8 mouse cellular contexts compared by ENCODE assay signal in genomic region chr4:155780895-155781294, GRCm38 (mm10). TPM values are rescaled to one million over a fixed set of nuclear protein-coding genes. Genes with fewer than 3 reads are reported as not detected.
A peak's percentile ranks its signal among the peaks of the same experiment; 100 is the strongest.
DNase-seq lines count a peak whose midpoint lies in the region; ATAC-seq lines count a peak whose summit lies in the region.

No protein-coding gene starts in this region.

- WGBS in midbrain, embryonic 10.5 days = 37% methylated on average over 6 of the region's 6 CpGs
- WGBS in midbrain, embryonic 15.5 days = 31% methylated on average over 6 of the region's 6 CpGs

- H3K4me3 ChIP-seq in midbrain, embryonic 10.5 days = no peak overlapping the region
- no peak overlapping the region for H3K4me3 ChIP-seq in midbrain, embryonic 15.5 days

- H3K27me3 ChIP-seq in midbrain, embryonic 10.5 days (ENCODE audit: low read depth, poor library complexity, severe bottlenecking) = peaks cover 14% of the 10 kb centered on the region
- H3K27me3 ChIP-seq in midbrain, embryonic 15.5 days (replicated peaks) = no peaks in the 10 kb centered on the region

- peak; percentile 44 for DNase-seq in midbrain, embryonic 10.5 days (ENCODE audit: low spot score)
- DNase-seq in forelimb bud, embryonic 11.5 days (ENCODE audit: low read depth, low spot score) = peak; percentile 45
- peak; percentile 74 for DNase-seq in heart, postnatal 4 days
- DNase-seq in lung, postnatal 10 days = peak; percentile 73
- no peak for DNase-seq in cerebellum, postnatal 14 days

- no peak overlapping the region for H3K9ac ChIP-seq in midbrain, embryonic 15.5 days

- no peaks in the 10 kb centered on the region for H3K36me3 ChIP-seq in midbrain, embryonic 10.5 days
- no peaks in the 10 kb centered on the region for H3K36me3 ChIP-seq in midbrain, embryonic 15.5 days (replicated peaks)

- no peaks in the 10 kb centered on the region for H3K9me3 ChIP-seq in midbrain, embryonic 10.5 days (replicated peaks)
- H3K9me3 ChIP-seq in midbrain, embryonic 15.5 days = no peaks in the 10 kb centered on the region

- ATAC-seq in midbrain, embryonic 15.5 days (replicated peaks) = no peak
- no peak for ATAC-seq in megakaryocyte progenitor cell, adult 5-6 weeks (replicated peaks; ENCODE audit: poor library complexity)
- ATAC-seq in activated CD4-positive, CD25-positive, alpha-beta regulatory T cell, adult 4 months = no peak

- H3K27ac ChIP-seq in midbrain, embryonic 10.5 days (replicated peaks) = no peak overlapping the region
- H3K27ac ChIP-seq in midbrain, embryonic 15.5 days = no peak overlapping the region

- H3K4me2 ChIP-seq in midbrain, embryonic 15.5 days = no peak overlapping the region

- H3K4me1 ChIP-seq in midbrain, embryonic 10.5 days = peaks cover 51% of the 10 kb centered on the region
- peaks cover 17% of the 10 kb centered on the region for H3K4me1 ChIP-seq in midbrain, embryonic 15.5 days

RNA-seq across cellular contexts. Expression of gene Tmem88b, which starts 4.8 kb away (rescaled TPM):
- 0.31 and 0.45 TPM in 2 replicates for polyA plus RNA-seq in midbrain, embryonic 10.5 days (2016; fragmentation: Nextera tagmentation; extraction: Ambion mirVana)
- 0.93 and 1.2 TPM in 2 replicates for polyA plus RNA-seq in midbrain, embryonic 15.5 days (2015; fragmentation: Nextera tagmentation; extraction: Ambion mirVana)
- 1 to 10 TPM; 4.6 to 4.9 TPM for total RNA-seq in heart, postnatal 4 days (2021)
- not detected in 2 replicates for total RNA-seq in megakaryocyte progenitor cell, adult 5-6 weeks (2015)
- not detected in 2 replicates for total RNA-seq in megakaryocyte progenitor cell, adult 5-6 weeks (2017)
- under 1 TPM in 1 of 2 experiments, not detected in 1; 0.16 TPM for polyA plus RNA-seq in activated CD4-positive, CD25-positive, alpha-beta regulatory T cell, adult 4 months (2017; shearing (Covaris generic))

RNA-seq across cellular contexts. Expression of gene Vwa1, which starts 6.4 kb away (rescaled TPM):
- polyA plus RNA-seq in midbrain, embryonic 10.5 days (2016; fragmentation: Nextera tagmentation; extraction: Ambion mirVana) = 12.2 and 13.1 TPM in 2 replicates
- polyA plus RNA-seq in midbrain, embryonic 15.5 days (2015; fragmentation: Nextera tagmentation; extraction: Ambion mirVana) = 31.5 and 33.5 TPM in 2 replicates
- 10 to 100 TPM; 11.5 to 12.5 TPM for total RNA-seq in heart, postnatal 4 days (2021)
- 0.22 and 0.37 TPM in 2 replicates for total RNA-seq in megakaryocyte progenitor cell, adult 5-6 weeks (2015)
- 0.24 and 0.42 TPM in 2 replicates for total RNA-seq in megakaryocyte progenitor cell, adult 5-6 weeks (2017)
- under 1 TPM in 1 of 2 experiments, not detected in 1; 0.09 TPM for polyA plus RNA-seq in activated CD4-positive, CD25-positive, alpha-beta regulatory T cell, adult 4 months (2017; shearing (Covaris generic))

RNA-seq across cellular contexts. Expression of gene Ankrd65, which starts 9.3 kb away (rescaled TPM):
- polyA plus RNA-seq in midbrain, embryonic 10.5 days (2016; fragmentation: Nextera tagmentation; extraction: Ambion mirVana) = not detected in 2 replicates
- not detected in 2 replicates for polyA plus RNA-seq in midbrain, embryonic 15.5 days (2015; fragmentation: Nextera tagmentation; extraction: Ambion mirVana)
- not detected for total RNA-seq in heart, postnatal 4 days (2021)
- total RNA-seq in megakaryocyte progenitor cell, adult 5-6 weeks (2015) = not detected in 2 replicates
- total RNA-seq in megakaryocyte progenitor cell, adult 5-6 weeks (2017) = not detected in 2 replicates
- polyA plus RNA-seq in activated CD4-positive, CD25-positive, alpha-beta regulatory T cell, adult 4 months (2017; shearing (Covaris generic)) = not detected

RNA-seq across cellular contexts. Expression of gene Atad3a, which starts 20.0 kb away (rescaled TPM):
- 115 and 129 TPM in 2 replicates for polyA plus RNA-seq in midbrain, embryonic 10.5 days (2016; fragmentation: Nextera tagmentation; extraction: Ambion mirVana)
- polyA plus RNA-seq in midbrain, embryonic 15.5 days (2015; fragmentation: Nextera tagmentation; extraction: Ambion mirVana) = 93.4 and 99.2 TPM in 2 replicates
- total RNA-seq in heart, postnatal 4 days (2021) = 10 to 100 TPM; 82.7 to 89.7 TPM
- 57.0 and 58.9 TPM in 2 replicates for total RNA-seq in megakaryocyte progenitor cell, adult 5-6 weeks (2015)
- total RNA-seq in megakaryocyte progenitor cell, adult 5-6 weeks (2017) = 69.8 and 90.6 TPM in 2 replicates
- 10 to 100 TPM; 16.3 to 21.0 TPM for polyA plus RNA-seq in activated CD4-positive, CD25-positive, alpha-beta regulatory T cell, adult 4 months (2017; shearing (Covaris generic))

RNA-seq across cellular contexts. Expression of gene Mrpl20, which starts 21.8 kb away (rescaled TPM):
- 235 and 260 TPM in 2 replicates for polyA plus RNA-seq in midbrain, embryonic 10.5 days (2016; fragmentation: Nextera tagmentation; extraction: Ambion mirVana)
- polyA plus RNA-seq in midbrain, embryonic 15.5 days (2015; fragmentation: Nextera tagmentation; extraction: Ambion mirVana) = 242 and 244 TPM in 2 replicates
- total RNA-seq in heart, postnatal 4 days (2021) = 10 to 100 TPM; 78.1 to 95.5 TPM
- 203 and 210 TPM in 2 replicates for total RNA-seq in megakaryocyte progenitor cell, adult 5-6 weeks (2015)
- total RNA-seq in megakaryocyte progenitor cell, adult 5-6 weeks (2017) = 70.0 and 102 TPM in 2 replicates
- polyA plus RNA-seq in activated CD4-positive, CD25-positive, alpha-beta regulatory T cell, adult 4 months (2017; shearing (Covaris generic)) = 100 to 1,000 TPM; 160 to 164 TPM

Comparison
In these comparisons a context has a peak if more than half of its experiments do, and no peak if none do; other contexts are left out.
1. DNase-seq: peak in midbrain, embryonic 10.5 days (single experiment), forelimb bud, embryonic 11.5 days (single experiment), heart, postnatal 4 days (single experiment) and lung, postnatal 10 days (single experiment); none in cerebellum, postnatal 14 days (0 of 2).
2. RNA of gene Vwa1, which starts 6.4 kb away (polyA plus RNA-seq): 31.5 to 33.5 TPM in midbrain, embryonic 15.5 days and 12.2 to 13.1 TPM in midbrain, embryonic 10.5 days; 0.09 TPM in activated CD4-positive, CD25-positive, alpha-beta regulatory T cell, adult 4 months; every median in the first group is over 10 times any median in the second.